Mouse (Mus musculus) forebrain, embryonic 11.5 days (tissue): ENCODE measurements around the gene Olfr318. TPM values are rescaled to one million over a fixed set of nuclear protein-coding genes. Genes with fewer than 3 reads are reported as not detected.

Experiments
- ATAC-seq: fragments of 200-750 bp; cut with Nextera tagmentation; replicated peaks from 2 replicates; pipeline ENCODE4 v1.8.0; 2017; ENCODE audit warnings: moderate TSS enrichment; ENCODE audit not compliant: low FRiP score
- DNase-seq: peaks from one replicate; pipeline ENCODE4 v3.0.0-alpha.2; 2017; ENCODE audit warnings: low spot score
- H3K27ac ChIP-seq: fragments of 300-500 bp; sonication (generic); 2 replicates; pipeline ENCODE4 v1.5.1; 2014; ENCODE audit warnings: low read depth, low read length
- H3K27me3 ChIP-seq: fragments of 300-500 bp; sonication (generic); 2 replicates; pipeline ENCODE4 v1.6.1; 2014; ENCODE audit warnings: mild to moderate bottlenecking, low read length, mixed read lengths; ENCODE audit not compliant: control insufficient read depth, insufficient read depth
- H3K36me3 ChIP-seq: fragments of 300-500 bp; sonication (generic); 2 replicates; pipeline ENCODE4 v1.6.1; 2014; ENCODE audit warnings: mild to moderate bottlenecking, low read length, moderate library complexity, mixed read lengths; ENCODE audit not compliant: control insufficient read depth, insufficient read depth
- H3K4me1 ChIP-seq: fragments of 300-500 bp; sonication (generic); replicated peaks from 2 replicates; pipeline ENCODE4 v1.6.1; 2014; ENCODE audit warnings: low read length, mixed read lengths; ENCODE audit not compliant: control insufficient read depth, insufficient read depth
- H3K4me2 ChIP-seq: fragments of 300-500 bp; sonication (generic); 2 replicates; pipeline ENCODE4 v1.6.1; 2014; ENCODE audit warnings: low read depth, mild to moderate bottlenecking, low read length, moderate library complexity, mixed read lengths; ENCODE audit not compliant: severe bottlenecking
- H3K4me3 ChIP-seq: fragments of 300-500 bp; sonication (generic); 2 replicates; pipeline ENCODE4 v1.5.1; 2014; ENCODE audit warnings: low read depth, low read length
- H3K9ac ChIP-seq: fragments of 300-500 bp; sonication (generic); 2 replicates; pipeline ENCODE4 v1.6.1; 2014; ENCODE audit warnings: low read length
- H3K9me3 ChIP-seq: fragments of 300-500 bp; sonication (generic); 2 replicates; pipeline ENCODE4 v1.6.1; 2016; ENCODE audit warnings: low read length, mixed read lengths; ENCODE audit not compliant: control insufficient read depth
- WGBS: fragments of 180-500 bp; shearing (Covaris S2); extraction: QIAGEN DNeasy Blood & Tissue Kit; methylation state at CpG from one replicate; pipeline ENCODE4 v1.1.7; 2014; 5-methylcytosine and 5-hydroxymethylcytosine counted together
- polyA plus RNA-seq: library from polyadenylated mRNA; unstranded; fragments of >200 nt; fragmentation: Nextera tagmentation; extraction: Ambion mirVana; gene quantifications from 2 replicates; pipeline ENCODE4 v1.2.1, GENCODE M21; 2014

Olfr318 gene
- polyA plus RNA-seq, 1 experiment from 2014 or later: not detected

GRCm38 (mm10) chr11:58709086-58709485, 14.7 kb downstream of the Olfr318 start:
- Histone ChIP-seq H3K27ac (no peak overlapping the region), H3K9me3 (no peaks in the 10 kb centered on the region), H3K4me3 (no peak overlapping the region), H3K9ac (no peak overlapping the region), H3K36me3 (no peaks in the 10 kb centered on the region), H3K27me3 (no peaks in the 10 kb centered on the region), H3K4me2 (no peak overlapping the region), H3K4me1 (no peaks in the 10 kb centered on the region)
- WGBS: 79% methylated on average over 11 of the region's 11 CpGs
- ATAC-seq (no peak), DNase-seq (no peak)

GRCm38 (mm10) chr11:58698862-58699261, 25.0 kb downstream of the Olfr318 start, which contains the start of gene Olfr319:
TSS of gene Olfr319 (plus strand) at chr11:58699162.
- DNase-seq (no peak), ATAC-seq (no peak)
- Histone ChIP-seq H3K27me3 (no peaks in the 10 kb centered on the region), H3K4me3 (no peak within 1 kb of the TSS), H3K36me3 (no peaks in the 10 kb centered on the region), H3K9ac (no peak within 1 kb of the TSS), H3K4me2 (no peak within 1 kb of the TSS), H3K9me3 (no peaks in the 10 kb centered on the region; the same call in 1 of the 2 replicates), H3K27ac (no peak within 1 kb of the TSS), H3K4me1 (no peaks in the 10 kb centered on the region)
- WGBS: 91% methylated on average over 3 of the region's 3 CpGs

DNA sequence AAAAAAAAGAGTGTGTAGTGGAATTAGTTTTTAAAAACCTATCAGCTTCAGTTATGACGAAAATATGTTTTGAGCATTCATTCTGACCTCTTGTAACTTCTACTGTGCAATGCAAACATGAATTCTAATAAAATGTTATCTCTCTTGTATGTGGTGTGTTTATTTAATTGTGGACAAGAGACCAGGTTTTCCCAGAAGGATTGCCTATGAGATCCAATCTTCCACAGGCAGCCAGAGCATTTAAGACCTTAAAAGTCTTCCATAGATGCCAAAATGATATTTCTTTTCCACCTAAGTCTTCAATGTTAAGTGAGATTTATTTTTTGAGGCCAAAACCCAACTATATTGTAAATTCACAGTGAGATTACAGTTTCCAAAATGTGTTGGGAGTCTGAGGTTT, 43.0 kb downstream of the Olfr318 start, which contains the start of gene Olfr320:
TSS of gene Olfr320 (plus strand) at position 301 of the 400 bp plus-strand sequence.
- no peak within 1 kb of the TSS for H3K9ac ChIP-seq
- H3K9me3 ChIP-seq: no peaks in the 10 kb centered on the region
- ATAC-seq (no peak), DNase-seq (no peak)
- no peaks in the 10 kb centered on the region for H3K36me3 ChIP-seq
- no peaks in the 10 kb centered on the region for H3K27me3 ChIP-seq
- no peak within 1 kb of the TSS for H3K4me2 ChIP-seq
- H3K4me1 ChIP-seq: no peaks in the 10 kb centered on the region
- WGBS: 76% methylated on average over 1 of the region's 1 CpGs
- H3K27ac ChIP-seq: no peak within 1 kb of the TSS
- no peak within 1 kb of the TSS for H3K4me3 ChIP-seq

DNA sequence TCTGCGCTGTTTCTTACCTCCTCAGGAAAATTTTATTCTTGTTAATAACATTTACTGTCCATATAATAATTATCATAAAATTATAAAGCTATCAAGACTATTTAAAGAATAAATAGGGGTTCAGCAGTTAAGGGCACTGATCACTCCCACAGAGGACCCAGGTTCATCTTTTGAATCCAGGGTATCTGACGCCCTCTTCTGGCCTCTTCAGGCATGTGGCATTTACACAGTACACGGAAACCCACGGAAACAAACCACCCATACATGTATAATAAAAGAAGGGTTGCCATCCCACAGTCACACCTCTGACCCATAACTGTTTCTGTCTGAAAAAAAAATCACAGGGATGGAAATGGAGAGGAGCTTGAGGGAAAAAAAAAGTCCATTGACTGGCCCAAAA, 52.0 kb downstream of the Olfr318 start:
- DNase-seq (no peak), ATAC-seq (no peak)
- Histone ChIP-seq H3K4me1 (no peaks in the 10 kb centered on the region), H3K4me3 (no peak overlapping the region), H3K27me3 (no peaks in the 10 kb centered on the region), H3K9ac (no peak overlapping the region), H3K27ac (no peak overlapping the region), H3K4me2 (no peak overlapping the region), H3K9me3 (no peaks in the 10 kb centered on the region), H3K36me3 (no peaks in the 10 kb centered on the region)
- WGBS: 51% methylated on average over 4 of the region's 4 CpGs

- no peak overlapping the region for H3K9ac ChIP-seq
- H3K27me3 ChIP-seq: no peaks in the 10 kb centered on the region
- no peak overlapping the region for H3K27ac ChIP-seq
- H3K36me3 ChIP-seq: no peaks in the 10 kb centered on the region
- no peak overlapping the region for H3K4me3 ChIP-seq
- H3K4me1 ChIP-seq: no peaks in the 10 kb centered on the region
- H3K4me2 ChIP-seq: no peak overlapping the region
- DNase-seq: no peak
- ATAC-seq: no peak
- no peaks in the 10 kb centered on the region for H3K9me3 ChIP-seq
These were observed 54.6 kb downstream of the Olfr318 start for GRCm38 (mm10) chr11:58669252-58669651.

Other genes with a start within 250 kb of the Olfr318 start
- not detected in 2 replicates for gene Olfr332, start 231.5 kb downstream of the Olfr318 start, polyA plus RNA-seq
- not detected in 2 replicates for gene Olfr331, start 221.4 kb downstream of the Olfr318 start, polyA plus RNA-seq
- not detected in 2 replicates for gene Olfr330, start 189.2 kb downstream of the Olfr318 start, polyA plus RNA-seq
- gene Olfr329-ps, start 177.6 kb downstream of the Olfr318 start, polyA plus RNA-seq: not detected in 2 replicates
- gene Olfr328, start 168.4 kb downstream of the Olfr318 start, polyA plus RNA-seq: 0.07 and 0.12 TPM in 2 replicates
- not detected in 2 replicates for gene Olfr224, start 153.5 kb downstream of the Olfr318 start, polyA plus RNA-seq
- not detected in 2 replicates for gene Olfr325, start 146.3 kb downstream of the Olfr318 start, polyA plus RNA-seq
- gene Olfr324, start 128.9 kb downstream of the Olfr318 start, polyA plus RNA-seq: not detected in 2 replicates
- gene 2210407C18Rik, start 107.9 kb downstream of the Olfr318 start, polyA plus RNA-seq: not detected in 2 replicates
- gene Olfr323, start 93.5 kb downstream of the Olfr318 start, polyA plus RNA-seq: not detected in 2 replicates
- 0.55 and 0.60 TPM in 2 replicates for gene Trim58, start 83.5 kb downstream of the Olfr318 start, polyA plus RNA-seq
- gene Olfr322, start 65.2 kb downstream of the Olfr318 start, polyA plus RNA-seq: not detected in 2 replicates
- gene Olfr320, start 42.9 kb downstream of the Olfr318 start, polyA plus RNA-seq: not detected in 2 replicates
- not detected in 2 replicates for gene Olfr319, start 24.9 kb downstream of the Olfr318 start, polyA plus RNA-seq
- not detected in 2 replicates for gene Olfr317, start 15.2 kb upstream of the Olfr318 start, polyA plus RNA-seq
- gene Olfr316, start 28.7 kb upstream of the Olfr318 start, polyA plus RNA-seq: not detected in 2 replicates
- gene Olfr315, start 49.2 kb upstream of the Olfr318 start, polyA plus RNA-seq: not detected in 2 replicates
- gene Olfr314, start 58.9 kb upstream of the Olfr318 start, polyA plus RNA-seq: not detected in 2 replicates
- 1.8 and 2.0 TPM in 2 replicates for gene Fam183b, start 77.9 kb upstream of the Olfr318 start, polyA plus RNA-seq
- gene Olfr313, start 91.0 kb upstream of the Olfr318 start, polyA plus RNA-seq: 0.07 TPM in 1 of 2 replicates, not detected in the other
- gene Olfr312, start 105.2 kb upstream of the Olfr318 start, polyA plus RNA-seq: not detected in 2 replicates
- not detected in 2 replicates for gene Olfr311, start 115.2 kb upstream of the Olfr318 start, polyA plus RNA-seq
- 11.9 and 15.2 TPM in 2 replicates for gene Gm12258, start 123.1 kb upstream of the Olfr318 start, polyA plus RNA-seq
- gene 2810021J22Rik, start 143.2 kb upstream of the Olfr318 start, polyA plus RNA-seq: 10.5 and 12.8 TPM in 2 replicates
- 8.1 and 8.8 TPM in 2 replicates for gene Zfp39, start 180.2 kb upstream of the Olfr318 start, polyA plus RNA-seq
- gene Btnl10, start 193.9 kb upstream of the Olfr318 start, polyA plus RNA-seq: not detected in 2 replicates
- gene Rnf187, start 214.9 kb upstream of the Olfr318 start, polyA plus RNA-seq: 386 and 426 TPM in 2 replicates
- 84.9 and 93.6 TPM in 2 replicates for gene Hist3h2ba, start 224.9 kb upstream of the Olfr318 start, polyA plus RNA-seq
- 52.9 and 54.1 TPM in 2 replicates for gene Hist3h2a, start 230.7 kb upstream of the Olfr318 start, polyA plus RNA-seq
- 0.21 and 0.75 TPM in 2 replicates for gene Trim17, start 230.7 kb upstream of the Olfr318 start, polyA plus RNA-seq